Comparison of ENCODE assay signal across 11 mouse cellular contexts in genomic region chr19:4968236-4968635, GRCm38 (mm10). TPM values are rescaled to one million over a fixed set of nuclear protein-coding genes. Genes with fewer than 3 reads are reported as not detected.
DNase-seq lines count a peak whose midpoint lies in the region; ATAC-seq and TF ChIP-seq lines count a peak whose summit lies in the region.
"Had no signal": no experiment of that assay in that cellular context is flagged by ENCODE, and none has a peak within 500 bp of the region (broad histone marks: within the 10 kb centered on the region; RNA-seq: fewer than 3 reads in every experiment).

No protein-coding gene starts in this region.

- no peak overlapping the region for H3K27ac ChIP-seq in kidney, postnatal 0 days
- H3K27ac ChIP-seq in kidney, embryonic 14.5 days (ENCODE audit: low read depth, low read length): no peak overlapping the region
- no peak overlapping the region for H3K27ac ChIP-seq in liver, postnatal 0 days (ENCODE audit: low read depth)
- H3K27ac ChIP-seq in heart, embryonic 10.5 days: no peak overlapping the region
- H3K27ac ChIP-seq: hindbrain, embryonic 13.5 days had no signal

- CTCF ChIA-PET in Patski (lab: Charles Lee): interaction anchor here (1.2 kb wide), 1 partner anchor 211 kb away, joined by 3 read pairs; the partner anchor contains the start of gene Rbm4b

- ATAC-seq in kidney, postnatal 0 days (replicated peaks; ENCODE audit: low FRiP score, low read depth): no peak
- ATAC-seq in kidney, embryonic 14.5 days (ENCODE audit: low FRiP score, low TSS enrichment): no peak
- ATAC-seq in Patski: no peak
- no peak for ATAC-seq in liver, postnatal 0 days

- peaks cover 18% of the 10 kb centered on the region for H3K36me3 ChIP-seq in kidney, postnatal 0 days (ENCODE audit: insufficient read depth, low read length)
- peaks cover 28% of the 10 kb centered on the region for H3K36me3 ChIP-seq in kidney, embryonic 14.5 days (ENCODE audit: control insufficient read depth, insufficient read depth, low read length)
- H3K36me3 ChIP-seq in liver, postnatal 0 days (replicated peaks; ENCODE audit: insufficient read depth, low read length): peaks cover 11% of the 10 kb centered on the region
- H3K36me3 ChIP-seq in heart, embryonic 10.5 days: peaks cover 37% of the 10 kb centered on the region

- peak; percentile 61 for TF ChIP-seq CTCF in kidney, postnatal 0 days (IDR thresholded peaks at IDR 0.05; ENCODE audit: low read depth)
- peak; percentile 76 for TF ChIP-seq CTCF in Patski (IDR thresholded peaks at IDR 0.05)
- TF ChIP-seq CTCF in liver, postnatal 0 days (IDR thresholded peaks at IDR 0.05; ENCODE audit: low read depth): peak; percentile 61

- DNase-seq in kidney, postnatal 0 days (ENCODE audit: low spot score): peak; percentile 18
- DNase-seq in B cell, adult 2 months: peak; percentile 15 to 25
- no peak for DNase-seq in Patski (ENCODE audit: low read depth, low spot score)
- DNase-seq in liver, postnatal 0 days: no peak
- DNase-seq in gastrocnemius, postnatal 14 days: no peak
- no peak for DNase-seq in heart, embryonic 10.5 days (ENCODE audit: low spot score)
- no peak for DNase-seq in layer of hippocampus, postnatal 14 days (ENCODE audit: low spot score in 2 of 2)
- DNase-seq: adrenal gland, postnatal 10 days had no signal

- WGBS in kidney, postnatal 0 days: 77% methylated on average over 2 of the region's 2 CpGs
- 94% methylated on average over 2 of the region's 2 CpGs for WGBS in kidney, embryonic 14.5 days
- 93% methylated on average over 2 of the region's 2 CpGs for WGBS in liver, postnatal 0 days (ENCODE audit: insufficient replicate concordance)
- 87% methylated on average over 2 of the region's 2 CpGs for WGBS in heart, embryonic 10.5 days

- no peak for TF ChIP-seq EP300 in liver, postnatal 0 days (IDR thresholded peaks at IDR 0.05; ENCODE audit: low read depth)

- no peak overlapping the region for H3K4me2 ChIP-seq in kidney, postnatal 0 days (ENCODE audit: low read length)
- H3K4me2 ChIP-seq in kidney, embryonic 14.5 days (replicated peaks; ENCODE audit: low read depth, low read length): no peak overlapping the region
- no peak overlapping the region for H3K4me2 ChIP-seq in liver, postnatal 0 days (ENCODE audit: low read depth, low read length)
- H3K4me2 ChIP-seq: hindbrain, embryonic 13.5 days had no signal

- no peak overlapping the region for H3K9ac ChIP-seq in kidney, postnatal 0 days (ENCODE audit: low read depth, low read length)
- no peak overlapping the region for H3K9ac ChIP-seq in kidney, embryonic 14.5 days (ENCODE audit: low read depth, low read length)
- H3K9ac ChIP-seq in liver, postnatal 0 days (replicated peaks): no peak overlapping the region
- H3K9ac ChIP-seq: hindbrain, embryonic 13.5 days had no signal

- no peaks in the 10 kb centered on the region for H3K4me1 ChIP-seq in kidney, postnatal 0 days (replicated peaks; ENCODE audit: insufficient read depth, low read length)
- no peaks in the 10 kb centered on the region for H3K4me1 ChIP-seq in kidney, embryonic 14.5 days (ENCODE audit: control insufficient read depth, insufficient read depth, low read length)
- H3K4me1 ChIP-seq in liver, postnatal 0 days (ENCODE audit: insufficient read depth): no peaks in the 10 kb centered on the region; the same call in 1 of the 2 replicates
- peaks cover 2% of the 10 kb centered on the region; the same call in 1 of the 2 replicates for H3K4me1 ChIP-seq in heart, embryonic 10.5 days

- intact Hi-C loops in gastrocnemius, postnatal 14 days (cut with DNase I; ENCODE audit: low total_unique reads): no loop called here

- H3K9me3 ChIP-seq in kidney, postnatal 0 days (replicated peaks; ENCODE audit: low read length): no peaks in the 10 kb centered on the region
- 0 out of 2 replicates have a peak, but pooled peaks cover 2% of the 10 kb centered on the region for H3K9me3 ChIP-seq in kidney, embryonic 14.5 days (ENCODE audit: control insufficient read depth, low read length)
- no peaks in the 10 kb centered on the region for H3K9me3 ChIP-seq in liver, postnatal 0 days (ENCODE audit: low read length)
- no peaks in the 10 kb centered on the region for H3K9me3 ChIP-seq in heart, embryonic 10.5 days
- H3K9me3 ChIP-seq: hindbrain, embryonic 13.5 days had no signal

- in situ Hi-C loops in Patski (cut with MboI; ENCODE audit: low pct_unique_long_range_greater_than_20kb): loop anchor here (25.0 kb wide), 1 partner anchor 331 kb away; the partner anchor contains the start of gene Rce1

- no peak overlapping the region for H3K4me3 ChIP-seq in kidney, postnatal 0 days (replicated peaks; ENCODE audit: low read depth, low read length)
- no peak overlapping the region for H3K4me3 ChIP-seq in kidney, embryonic 14.5 days (ENCODE audit: low read length)
- H3K4me3 ChIP-seq in liver, postnatal 0 days (ENCODE audit: low read depth, low read length): no peak overlapping the region
- H3K4me3 ChIP-seq in heart, embryonic 10.5 days: no peak overlapping the region
- H3K4me3 ChIP-seq: erythroblast, embryonic 14.5 days; hindbrain, embryonic 13.5 days had no signal

- no peaks in the 10 kb centered on the region for H3K27me3 ChIP-seq in kidney, postnatal 0 days (ENCODE audit: insufficient read depth, low read length)
- no peaks in the 10 kb centered on the region for H3K27me3 ChIP-seq in kidney, embryonic 14.5 days (ENCODE audit: control insufficient read depth, insufficient read depth, low read length)
- no peaks in the 10 kb centered on the region for H3K27me3 ChIP-seq in Patski
- H3K27me3 ChIP-seq in liver, postnatal 0 days (ENCODE audit: insufficient read depth, low read length): no peaks in the 10 kb centered on the region
- H3K27me3 ChIP-seq in heart, embryonic 10.5 days (ENCODE audit: insufficient read depth, poor library complexity, severe bottlenecking): no peaks in the 10 kb centered on the region
- H3K27me3 ChIP-seq: hindbrain, embryonic 13.5 days had no signal

- POLR2A ChIA-PET in Patski (lab: Charles Lee): no interaction called here

RNA-seq across cellular contexts. Expression of gene Mrpl11, which starts 6.3 kb away (rescaled TPM):
- 132 and 137 TPM in 2 replicates for polyA plus RNA-seq in kidney, postnatal 0 days (2015; fragmentation: Nextera tagmentation; extraction: Ambion mirVana)
- 137 and 178 TPM in 2 replicates for polyA plus RNA-seq in kidney, embryonic 14.5 days (2014; fragmentation: Nextera tagmentation; extraction: Ambion mirVana)
- 106 TPM for polyA plus RNA-seq in Patski (2021)
- 45.4 and 48.9 TPM in 2 replicates for polyA plus RNA-seq in liver, postnatal 0 days (2015; fragmentation: Nextera tagmentation; extraction: Ambion mirVana)
- 10 to 100 TPM; 51.5 to 52.3 TPM for total RNA-seq in gastrocnemius, postnatal 14 days (2021)
- polyA plus RNA-seq in heart, embryonic 10.5 days (2016; fragmentation: Nextera tagmentation; extraction: Ambion mirVana): 128 and 142 TPM in 2 replicates
- total RNA-seq in layer of hippocampus, postnatal 14 days (2021): 10 to 100 TPM; 58.9 to 60.7 TPM

RNA-seq across cellular contexts. Expression of gene Npas4, which starts 21.9 kb away (rescaled TPM):
- not detected in 2 replicates for polyA plus RNA-seq in kidney, postnatal 0 days (2015; fragmentation: Nextera tagmentation; extraction: Ambion mirVana)
- polyA plus RNA-seq in kidney, embryonic 14.5 days (2014; fragmentation: Nextera tagmentation; extraction: Ambion mirVana): not detected in 2 replicates
- polyA plus RNA-seq in Patski (2021): 0.18 TPM
- polyA plus RNA-seq in liver, postnatal 0 days (2015; fragmentation: Nextera tagmentation; extraction: Ambion mirVana): not detected in 2 replicates
- not detected for total RNA-seq in gastrocnemius, postnatal 14 days (2021)
- 0.24 and 0.34 TPM in 2 replicates for polyA plus RNA-seq in heart, embryonic 10.5 days (2016; fragmentation: Nextera tagmentation; extraction: Ambion mirVana)
- 10 to 100 TPM in 1 of 2 experiments, 1 to 10 TPM in 1; 5.1 to 10.5 TPM for total RNA-seq in layer of hippocampus, postnatal 14 days (2021)
- polyA plus RNA-seq: erythroblast, embryonic 14.5 days had no signal

RNA-seq across cellular contexts. Expression of gene Peli3, which starts 25.3 kb away (rescaled TPM):
- 1.5 and 1.9 TPM in 2 replicates for polyA plus RNA-seq in kidney, postnatal 0 days (2015; fragmentation: Nextera tagmentation; extraction: Ambion mirVana)
- polyA plus RNA-seq in kidney, embryonic 14.5 days (2014; fragmentation: Nextera tagmentation; extraction: Ambion mirVana): 1.5 and 3.8 TPM in 2 replicates
- polyA plus RNA-seq in Patski (2021): 7.4 TPM
- 0.26 and 0.28 TPM in 2 replicates for polyA plus RNA-seq in liver, postnatal 0 days (2015; fragmentation: Nextera tagmentation; extraction: Ambion mirVana)
- under 1 TPM; 0.60 to 0.96 TPM for total RNA-seq in gastrocnemius, postnatal 14 days (2021)
- 0.32 and 1.0 TPM in 2 replicates for polyA plus RNA-seq in heart, embryonic 10.5 days (2016; fragmentation: Nextera tagmentation; extraction: Ambion mirVana)
- 10 to 100 TPM; 16.3 to 16.8 TPM for total RNA-seq in layer of hippocampus, postnatal 14 days (2021)
- polyA plus RNA-seq: erythroblast, embryonic 14.5 days had no signal

RNA-seq across cellular contexts. Expression of gene Dpp3, which starts 40.1 kb away (rescaled TPM):
- 61.7 and 69.2 TPM in 2 replicates for polyA plus RNA-seq in kidney, postnatal 0 days (2015; fragmentation: Nextera tagmentation; extraction: Ambion mirVana)
- polyA plus RNA-seq in kidney, embryonic 14.5 days (2014; fragmentation: Nextera tagmentation; extraction: Ambion mirVana): 70.1 and 87.4 TPM in 2 replicates
- polyA plus RNA-seq in Patski (2021): 91.0 TPM
- 28.9 and 30.6 TPM in 2 replicates for polyA plus RNA-seq in liver, postnatal 0 days (2015; fragmentation: Nextera tagmentation; extraction: Ambion mirVana)
- 10 to 100 TPM; 25.8 to 28.4 TPM for total RNA-seq in gastrocnemius, postnatal 14 days (2021)
- polyA plus RNA-seq in heart, embryonic 10.5 days (2016; fragmentation: Nextera tagmentation; extraction: Ambion mirVana): 155 and 156 TPM in 2 replicates
- 10 to 100 TPM; 50.2 to 52.0 TPM for total RNA-seq in layer of hippocampus, postnatal 14 days (2021)

RNA-seq across cellular contexts. Expression of gene Slc29a2, which starts 55.4 kb away (rescaled TPM):
- polyA plus RNA-seq in kidney, postnatal 0 days (2015; fragmentation: Nextera tagmentation; extraction: Ambion mirVana): 4.9 and 5.4 TPM in 2 replicates
- polyA plus RNA-seq in kidney, embryonic 14.5 days (2014; fragmentation: Nextera tagmentation; extraction: Ambion mirVana): 3.5 and 7.9 TPM in 2 replicates
- 15.8 TPM for polyA plus RNA-seq in Patski (2021)
- polyA plus RNA-seq in liver, postnatal 0 days (2015; fragmentation: Nextera tagmentation; extraction: Ambion mirVana): 0.87 and 1.0 TPM in 2 replicates
- total RNA-seq in gastrocnemius, postnatal 14 days (2021): 1 to 10 TPM; 4.9 to 6.5 TPM
- 7.6 and 12.0 TPM in 2 replicates for polyA plus RNA-seq in heart, embryonic 10.5 days (2016; fragmentation: Nextera tagmentation; extraction: Ambion mirVana)
- 10 to 100 TPM; 16.8 to 17.3 TPM for total RNA-seq in layer of hippocampus, postnatal 14 days (2021)

Comparison
In these comparisons a context has a peak if more than half of its experiments do, and no peak if none do; other contexts are left out.
1. DNase-seq: peak in kidney, postnatal 0 days (single experiment) and B cell, adult 2 months (2 of 2); none in Patski (single experiment), liver, postnatal 0 days (single experiment), gastrocnemius, postnatal 14 days (single experiment), heart, embryonic 10.5 days (single experiment) and layer of hippocampus, postnatal 14 days (0 of 2).
2. Peak in every context shown above with its lines, with median percentiles within 50 percentile points of each other: CTCF ChIP-seq.